Mouse (Mus musculus) cortical plate, adult 2 months (tissue): ENCODE results near the gene Pold3.

Experiments
- CTCF ChIP-seq: fragments of 200-500 bp; IDR thresholded peaks from 2 replicates; pipeline ENCODE4 v1.5.1; 2011; ENCODE audit warnings: mild to moderate bottlenecking, control low read depth, low read length; ENCODE audit not compliant: insufficient read depth; ENCODE audit errors: extremely low read depth
- POLR2A ChIP-seq: fragments of 200-500 bp; IDR thresholded peaks from 2 replicates; pipeline ENCODE4 v1.6.1; 2011; ENCODE audit warnings: mild to moderate bottlenecking, low read length, control low read depth; ENCODE audit not compliant: insufficient read depth; ENCODE audit errors: extremely low read depth

GRCm38 (mm10) chr7:100076296-100076695 is 45.1 kb downstream of the Pold3 start:
- TF ChIP-seq CTCF (no peak), POLR2A (no peak)
